Mouse (Mus musculus): ENCODE results near the gene Trim65. TPM values are rescaled to one million over a fixed set of nuclear protein-coding genes. Genes with fewer than 3 reads are reported as not detected.

Trim65 gene
- polyA plus RNA-seq, 2 experiments from 2014 or later, result 14.4 to 17.9 TPM

Other genes starting within 250 kb of the Trim65 start
- gene Smim5, start 231.2 kb downstream of the Trim65 start, polyA plus RNA-seq (2017; shearing (Covaris generic)), result 1 to 10 TPM in 1 of 2 experiments, under 1 TPM in 1; 0.94 to 1.5 TPM
- gene Smim6, start 219.1 kb downstream of the Trim65 start, polyA plus RNA-seq (2017; shearing (Covaris generic)), result 1 to 10 TPM; 1.9 to 2.8 TPM
- 10 to 100 TPM; 42.0 to 46.9 TPM for gene Sap30bp, start 197.8 kb downstream of the Trim65 start, polyA plus RNA-seq (2017; shearing (Covaris generic))
- gene Recql5, start 197.7 kb downstream of the Trim65 start, polyA plus RNA-seq (2017; shearing (Covaris generic)), result 10 to 100 TPM; 21.9 to 41.9 TPM
- gene Itgb4, start 156.4 kb downstream of the Trim65 start, polyA plus RNA-seq (2017; shearing (Covaris generic)), result not detected
- gene Galk1, start 118.4 kb downstream of the Trim65 start, polyA plus RNA-seq (2017; shearing (Covaris generic)), result 10 to 100 TPM; 13.1 to 18.4 TPM
- gene H3f3b, start 103.2 kb downstream of the Trim65 start, polyA plus RNA-seq (2017; shearing (Covaris generic)), result 1,000 to 10,000 TPM; 1,562 to 1,754 TPM
- 10 to 100 TPM; 10.4 to 16.1 TPM for gene Unk, start 100.8 kb downstream of the Trim65 start, polyA plus RNA-seq (2017; shearing (Covaris generic))
- 100 to 1,000 TPM in 1 of 2 experiments, 10 to 100 TPM in 1; 73.8 to 138 TPM for gene Unc13d, start 53.2 kb downstream of the Trim65 start, polyA plus RNA-seq (2017; shearing (Covaris generic))
- gene Wbp2, start 44.1 kb downstream of the Trim65 start, polyA plus RNA-seq (2017; shearing (Covaris generic)), result 100 to 1,000 TPM; 133 to 265 TPM
- gene Trim47, start 3.9 kb downstream of the Trim65 start, polyA plus RNA-seq (2017; shearing (Covaris generic)), result not detected
- 10 to 100 TPM; 22.7 to 25.5 TPM for gene Mrpl38, start 7.7 kb upstream of the Trim65 start, polyA plus RNA-seq (2017; shearing (Covaris generic))
- 1 to 10 TPM; 2.8 to 5.2 TPM for gene Fbf1, start 37.0 kb upstream of the Trim65 start, polyA plus RNA-seq (2017; shearing (Covaris generic))
- 10 to 100 TPM; 44.6 to 49.5 TPM for gene Ten1, start 67.7 kb upstream of the Trim65 start, polyA plus RNA-seq (2017; shearing (Covaris generic))
- gene Acox1, start 67.9 kb upstream of the Trim65 start, polyA plus RNA-seq (2017; shearing (Covaris generic)), result 10 to 100 TPM; 16.9 to 24.2 TPM
- not detected for gene Evpl, start 106.9 kb upstream of the Trim65 start, polyA plus RNA-seq (2017; shearing (Covaris generic))
- 10 to 100 TPM; 39.5 to 53.9 TPM for gene Srp68, start 143.1 kb upstream of the Trim65 start, polyA plus RNA-seq (2017; shearing (Covaris generic))
- not detected for gene Galr2, start 149.8 kb upstream of the Trim65 start, polyA plus RNA-seq (2017; shearing (Covaris generic))
- 100 to 1,000 TPM in 1 of 2 experiments, 10 to 100 TPM in 1; 98.4 to 123 TPM for gene Exoc7, start 176.1 kb upstream of the Trim65 start, polyA plus RNA-seq (2017; shearing (Covaris generic))
- gene Foxj1, start 204.3 kb upstream of the Trim65 start, polyA plus RNA-seq (2017; shearing (Covaris generic)), result not detected

Measured in CD4-positive, CD25-positive, alpha-beta regulatory T cell, adult 4 months (primary cell).